Mouse (Mus musculus): ENCODE measurements around the gene Stac2. TPM values are rescaled to one million over a fixed set of nuclear protein-coding genes. Genes with fewer than 3 reads are reported as not detected.

Stac2 gene
- polyA plus RNA-seq, 1 experiment from 2014 or later, result 0.78 TPM

DNA sequence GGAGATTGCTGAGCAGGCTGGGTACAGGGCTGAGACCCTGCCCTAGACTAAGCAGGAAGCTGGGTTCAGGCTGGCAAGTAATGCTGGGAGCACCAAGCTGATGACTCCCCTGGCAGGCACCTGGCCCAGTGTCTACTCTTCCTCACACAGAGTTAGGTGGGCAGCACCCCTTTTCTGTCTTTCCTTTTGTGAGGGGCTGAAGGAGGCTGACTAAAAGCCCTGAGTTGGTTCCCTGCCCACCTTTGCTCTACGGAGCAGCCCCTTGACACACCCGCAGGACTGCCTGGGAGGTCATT is 2.8 kb downstream of the Stac2 start:
- Histone ChIP-seq H3K27ac (no peak overlapping the region), H3K4me3 (no peak overlapping the region), H3K4me2 (no peak overlapping the region), H3K36me3 (no peaks in the 10 kb centered on the region), H3K4me1 (replicated peaks) (peaks cover 41% of the 10 kb centered on the region), H3K27me3 (peaks cover 63% of the 10 kb centered on the region), H3K9ac (no peak overlapping the region), H3K9me3 (replicated peaks) (no peaks in the 10 kb centered on the region)
- WGBS, result 23% methylated on average over 2 of the region's 2 CpGs
- no peak for ATAC-seq (replicated peaks; ENCODE audit: insufficient number of reproducible peaks, insufficient read depth, low FRiP score, low read depth)

DNA sequence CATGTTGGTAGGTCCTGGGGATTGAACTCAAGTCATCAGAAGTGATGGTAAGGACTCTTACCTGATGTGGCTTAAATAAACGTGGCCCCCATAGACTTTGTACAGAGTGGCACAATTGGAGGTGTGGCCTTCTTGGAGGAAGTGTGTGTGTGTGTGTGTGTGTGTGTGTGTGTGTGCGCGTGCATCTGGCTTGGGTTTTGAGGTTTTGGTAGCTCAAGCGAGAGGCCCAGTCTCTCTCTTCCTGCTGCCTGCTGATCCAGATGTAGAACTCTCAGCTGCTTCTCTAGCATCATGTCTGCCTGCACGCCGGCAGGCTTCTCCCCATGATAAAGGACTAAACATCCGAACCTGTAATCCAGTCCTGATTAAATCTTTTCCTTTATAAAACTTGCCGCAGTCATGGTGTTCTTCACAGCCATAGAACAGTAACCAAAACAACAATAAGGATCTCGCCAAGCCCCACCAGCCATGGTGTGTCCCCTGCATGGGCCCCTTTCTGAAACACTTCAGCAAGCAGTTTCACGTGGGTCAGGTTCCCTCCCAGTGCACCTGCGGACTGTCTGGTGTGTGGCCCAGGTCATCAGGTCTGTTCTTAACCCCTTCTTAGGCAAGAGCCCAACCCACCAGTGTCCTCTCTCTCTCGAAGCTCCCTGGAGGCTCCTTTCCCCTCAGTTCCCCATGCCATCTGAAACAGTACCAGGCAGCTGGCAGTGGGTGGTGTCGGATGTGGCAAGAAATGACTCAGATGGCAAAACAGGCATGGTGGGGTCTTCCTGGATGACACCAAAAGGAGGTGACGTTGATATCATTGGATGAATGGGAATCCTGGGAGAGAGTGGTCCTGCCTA is 3.4 kb downstream of the Stac2 start:
- WGBS, result 66% methylated on average over 14 of the region's 14 CpGs
- no peak for ATAC-seq (replicated peaks; ENCODE audit: insufficient number of reproducible peaks, insufficient read depth, low FRiP score, low read depth)
- H3K27me3 ChIP-seq, result peaks cover 57% of the 10 kb centered on the region

DNA sequence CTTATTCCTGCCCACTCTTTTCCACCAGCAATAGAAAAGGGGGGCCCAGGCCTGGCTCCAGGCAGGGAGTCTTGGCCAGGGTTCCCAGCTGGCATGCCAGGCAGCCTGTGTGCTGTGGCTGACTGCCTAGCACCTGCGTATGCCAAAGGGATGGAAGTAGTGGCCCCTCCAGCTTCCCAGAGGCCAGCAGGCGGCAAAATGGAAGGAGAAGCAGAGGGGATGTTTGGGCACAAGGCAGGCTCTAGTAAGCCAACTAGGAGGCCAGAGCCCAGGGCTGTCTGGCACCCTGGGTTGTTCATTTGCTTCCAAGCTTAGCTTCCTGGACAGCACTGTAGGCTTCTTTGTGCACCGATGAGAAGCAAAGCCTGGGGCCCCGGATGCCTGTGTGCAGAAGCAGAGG is 5.5 kb downstream of the Stac2 start:
- Histone ChIP-seq H3K27me3 (peaks cover 39% of the 10 kb centered on the region), H3K9ac (no peak overlapping the region)
- ATAC-seq (replicated peaks; ENCODE audit: insufficient number of reproducible peaks, insufficient read depth, low FRiP score, low read depth), result no peak

More for the DNA sequence above, 3.4 kb downstream of the Stac2 start:
- H3K4me3 ChIP-seq, result no peak overlapping the region
- peaks cover 41% of the 10 kb centered on the region for H3K4me1 ChIP-seq (replicated peaks)
- H3K9ac ChIP-seq, result no peak overlapping the region
- no peaks in the 10 kb centered on the region for H3K36me3 ChIP-seq
- H3K27ac ChIP-seq, result no peak overlapping the region
- no peaks in the 10 kb centered on the region for H3K9me3 ChIP-seq (replicated peaks)
- no peak overlapping the region for H3K4me2 ChIP-seq

DNA sequence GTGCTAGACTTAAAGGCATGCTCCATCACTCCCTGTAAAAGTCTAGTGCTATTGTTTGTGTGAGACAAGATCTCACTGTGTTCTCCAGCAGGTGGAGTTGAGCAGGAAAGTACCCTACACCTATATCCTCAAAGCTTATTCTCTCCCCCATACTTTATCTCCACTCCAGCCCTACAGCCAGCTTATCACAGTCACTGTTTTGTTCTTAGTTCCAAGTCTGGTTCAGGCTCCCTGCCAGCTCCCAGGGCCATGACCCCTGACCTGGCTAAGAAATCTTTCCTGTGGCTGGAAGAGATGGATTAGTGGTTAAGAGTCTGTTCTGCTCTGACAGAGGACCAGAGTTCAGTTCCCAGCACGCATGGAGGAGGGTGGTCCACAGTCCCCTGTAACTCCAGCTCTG is 6.8 kb downstream of the Stac2 start:
- H3K27ac ChIP-seq, result no peak overlapping the region
- no peak for ATAC-seq (replicated peaks; ENCODE audit: insufficient number of reproducible peaks, insufficient read depth, low FRiP score, low read depth)
- H3K4me3 ChIP-seq, result no peak overlapping the region
- H3K9ac ChIP-seq, result no peak overlapping the region
- H3K4me2 ChIP-seq, result no peak overlapping the region
- no peaks in the 10 kb centered on the region for H3K9me3 ChIP-seq (replicated peaks)
- H3K36me3 ChIP-seq, result no peaks in the 10 kb centered on the region
- peaks cover 18% of the 10 kb centered on the region for H3K4me1 ChIP-seq (replicated peaks)
- H3K27me3 ChIP-seq, result peaks cover 26% of the 10 kb centered on the region
- 64% methylated on average over 1 of the region's 1 CpGs for WGBS

More for the DNA sequence above, 5.5 kb downstream of the Stac2 start:
- no peak overlapping the region for H3K4me3 ChIP-seq
- peaks cover 31% of the 10 kb centered on the region for H3K4me1 ChIP-seq (replicated peaks)
- no peak overlapping the region for H3K27ac ChIP-seq
- H3K36me3 ChIP-seq, result no peaks in the 10 kb centered on the region
- no peaks in the 10 kb centered on the region for H3K9me3 ChIP-seq (replicated peaks)
- 66% methylated on average over 4 of the region's 4 CpGs for WGBS
- no peak overlapping the region for H3K4me2 ChIP-seq

DNA sequence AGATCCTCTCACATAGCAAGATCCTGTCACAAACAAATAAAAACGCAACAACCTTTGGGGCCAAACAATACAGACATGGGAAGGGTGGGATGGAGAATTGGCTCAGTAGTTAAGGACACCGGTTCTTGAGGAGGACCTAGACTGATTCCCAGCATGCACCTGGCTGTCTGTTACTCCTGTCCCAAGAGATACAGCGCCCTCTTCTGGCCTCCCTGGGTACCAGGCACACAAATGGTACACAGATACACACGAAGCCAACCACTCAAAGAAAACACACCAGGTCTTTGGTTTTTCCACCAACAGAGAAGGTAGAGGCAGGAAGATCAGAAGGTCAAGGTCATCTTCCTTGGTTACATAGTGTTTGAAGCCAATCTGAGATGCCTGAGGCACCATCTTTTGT is 7.7 kb downstream of the Stac2 start:
- Histone ChIP-seq H3K4me1 (replicated peaks) (peaks cover 10% of the 10 kb centered on the region; the same call in 1 of the 2 replicates), H3K9me3 (replicated peaks) (no peaks in the 10 kb centered on the region), H3K4me3 (no peak overlapping the region), H3K9ac (no peak overlapping the region), H3K27me3 (peaks cover 21% of the 10 kb centered on the region; the same call in 1 of the 2 replicates), H3K4me2 (no peak overlapping the region), H3K27ac (no peak overlapping the region), H3K36me3 (no peaks in the 10 kb centered on the region)
- WGBS, result 74% methylated on average over 4 of the region's 4 CpGs
- ATAC-seq (replicated peaks; ENCODE audit: insufficient number of reproducible peaks, insufficient read depth, low FRiP score, low read depth), result no peak

DNA sequence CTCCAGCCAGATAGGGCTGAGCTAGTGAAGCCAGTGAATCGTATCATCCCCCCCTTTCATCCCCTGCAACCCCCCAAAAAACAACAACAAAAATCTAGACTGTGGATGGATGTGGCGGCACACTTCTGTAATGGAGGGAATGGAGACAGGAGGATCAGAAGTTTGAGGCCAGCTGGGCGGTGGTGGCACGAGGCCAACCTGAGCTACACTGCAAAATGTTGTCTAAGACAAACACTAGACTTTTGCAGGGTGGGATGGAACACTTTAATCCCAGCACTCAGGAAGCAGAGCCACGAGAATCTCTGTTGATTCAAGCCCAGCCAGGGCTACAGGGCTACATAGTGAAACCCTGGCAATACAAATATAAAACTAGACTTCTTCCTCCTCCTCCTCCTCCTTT is 9.2 kb downstream of the Stac2 start:
- Histone ChIP-seq H3K36me3 (no peaks in the 10 kb centered on the region), H3K4me1 (replicated peaks) (peaks cover 5% of the 10 kb centered on the region; the same call in 1 of the 2 replicates), H3K9ac (no peak overlapping the region), H3K4me3 (no peak overlapping the region), H3K27ac (no peak overlapping the region), H3K4me2 (no peak overlapping the region), H3K27me3 (peaks cover 11% of the 10 kb centered on the region; the same call in 1 of the 2 replicates), H3K9me3 (replicated peaks) (no peaks in the 10 kb centered on the region)
- ATAC-seq (replicated peaks; ENCODE audit: insufficient number of reproducible peaks, insufficient read depth, low FRiP score, low read depth), result no peak
- 53% methylated on average over 5 of the region's 5 CpGs for WGBS

DNA sequence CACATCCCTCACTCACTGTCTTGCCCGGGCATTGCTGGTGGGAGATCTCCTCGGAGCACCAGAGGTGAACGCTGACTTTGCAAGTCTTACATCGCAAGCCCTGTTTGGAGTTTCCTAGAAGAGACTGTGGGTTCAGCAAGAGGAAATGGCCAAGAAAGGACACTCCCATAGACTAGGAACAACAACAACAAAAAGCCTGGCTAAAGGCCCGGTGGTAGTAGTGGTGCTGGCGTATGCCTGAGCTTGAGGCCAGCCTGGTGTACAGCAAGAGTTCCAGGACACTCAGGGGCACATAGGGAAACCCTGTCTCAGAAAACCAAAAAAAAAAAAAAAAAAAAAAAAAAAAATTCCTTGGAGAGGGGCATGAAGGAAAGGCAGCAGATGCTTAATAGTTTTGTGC is 10.5 kb downstream of the Stac2 start:
- Histone ChIP-seq H3K4me1 (replicated peaks) (peaks cover 2% of the 10 kb centered on the region; the same call in 1 of the 2 replicates), H3K36me3 (no peaks in the 10 kb centered on the region), H3K27ac (no peak overlapping the region), H3K4me2 (no peak overlapping the region), H3K27me3 (peaks cover 9% of the 10 kb centered on the region; the same call in 1 of the 2 replicates), H3K9ac (no peak overlapping the region), H3K9me3 (replicated peaks) (no peaks in the 10 kb centered on the region), H3K4me3 (no peak overlapping the region)
- ATAC-seq (replicated peaks; ENCODE audit: insufficient number of reproducible peaks, insufficient read depth, low FRiP score, low read depth), result no peak
- WGBS, result 54% methylated on average over 6 of the region's 6 CpGs

DNA sequence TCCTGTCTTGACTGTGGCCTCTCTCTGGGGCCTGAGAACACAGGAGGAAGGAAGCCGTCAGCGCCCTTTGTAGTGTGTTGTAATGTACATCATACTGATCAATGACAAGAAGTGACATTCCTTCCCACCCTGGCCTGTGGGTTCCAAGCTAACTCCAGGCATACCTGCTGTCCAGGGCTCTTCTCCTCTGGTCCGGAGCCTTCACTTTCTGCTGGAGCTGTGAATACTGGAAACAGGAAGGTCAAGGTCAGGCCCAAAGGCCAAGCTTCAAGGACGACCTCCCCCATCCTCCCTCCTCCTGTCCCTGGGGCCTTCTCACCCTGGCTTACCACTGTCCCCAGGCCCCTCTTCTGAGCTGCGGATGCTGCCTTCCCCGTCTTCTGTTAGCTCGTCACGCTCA is 12.3 kb downstream of the Stac2 start:
- WGBS, result 76% methylated on average over 8 of the region's 8 CpGs
- H3K4me2 ChIP-seq, result no peak overlapping the region
- peaks cover 7% of the 10 kb centered on the region for H3K4me1 ChIP-seq (replicated peaks)
- no peak overlapping the region for H3K9ac ChIP-seq
- no peaks in the 10 kb centered on the region for H3K36me3 ChIP-seq
- no peak for ATAC-seq (replicated peaks; ENCODE audit: insufficient number of reproducible peaks, insufficient read depth, low FRiP score, low read depth)
- peaks cover 14% of the 10 kb centered on the region for H3K27me3 ChIP-seq
- no peak overlapping the region for H3K4me3 ChIP-seq
- H3K9me3 ChIP-seq (replicated peaks), result no peaks in the 10 kb centered on the region
- no peak overlapping the region for H3K27ac ChIP-seq

DNA sequence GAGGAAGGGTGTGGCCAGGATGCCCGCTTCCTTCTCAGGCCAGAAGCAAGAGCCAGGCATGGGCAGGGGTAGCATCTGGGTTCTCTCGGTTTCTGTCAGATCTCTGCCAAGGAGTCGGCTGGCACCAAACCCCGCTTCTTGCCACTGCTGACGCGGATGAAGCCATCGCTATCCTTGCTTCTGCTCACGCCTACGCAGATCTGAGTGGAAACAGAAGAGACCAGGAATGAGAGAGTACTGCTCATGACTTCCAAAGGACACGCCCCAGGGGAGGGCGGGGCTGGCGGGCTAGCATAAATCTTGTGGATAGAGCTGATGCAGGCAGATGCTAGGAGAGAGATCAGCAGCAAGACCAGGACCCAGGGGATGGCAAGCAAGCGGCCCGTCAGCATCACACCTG is 15.4 kb downstream of the Stac2 start:
- peaks cover 10% of the 10 kb centered on the region for H3K4me1 ChIP-seq (replicated peaks)
- no peak for ATAC-seq (replicated peaks; ENCODE audit: insufficient number of reproducible peaks, insufficient read depth, low FRiP score, low read depth)
- 60% methylated on average over 14 of the region's 14 CpGs for WGBS

DNA sequence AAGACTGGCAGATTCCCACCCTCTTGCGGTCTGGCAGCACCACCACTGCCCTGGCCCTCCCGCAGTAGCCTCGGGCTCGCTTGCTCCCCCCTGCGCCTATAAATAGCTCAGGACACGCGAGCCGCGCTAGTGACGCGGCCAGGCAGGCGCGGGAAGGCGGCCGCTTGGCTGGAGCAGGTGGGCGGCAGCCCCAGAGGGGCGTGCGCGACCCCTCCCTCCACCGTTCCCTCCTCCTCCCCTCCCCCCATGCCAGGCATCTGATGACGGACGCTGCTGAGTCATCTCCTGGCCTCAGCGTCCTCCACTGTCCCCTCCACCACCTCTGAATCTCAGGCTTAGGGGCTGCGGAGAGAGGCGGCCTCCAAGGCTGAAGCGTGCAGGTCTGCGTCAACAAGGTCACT is 17.3 kb downstream of the Stac2 start:
- ATAC-seq (replicated peaks; ENCODE audit: insufficient number of reproducible peaks, insufficient read depth, low FRiP score, low read depth), result peak; percentile 71
- Histone ChIP-seq H3K4me1 (replicated peaks) (peaks cover 15% of the 10 kb centered on the region), H3K27me3 (peaks cover 17% of the 10 kb centered on the region), H3K27ac (peak overlapping the region; percentile 24; the same call in 1 of the 2 replicates), H3K4me3 (peak overlapping the region; percentile 39), H3K36me3 (peaks cover 3% of the 10 kb centered on the region; the same call in 1 of the 2 replicates), H3K4me2 (peak overlapping the region; percentile 70), H3K9me3 (replicated peaks) (no peaks in the 10 kb centered on the region), H3K9ac (peak overlapping the region; percentile 20; the same call in 1 of the 2 replicates)
- 0% methylated on average over 26 of the region's 27 CpGs for WGBS

More for the DNA sequence above, 15.4 kb downstream of the Stac2 start:
- no peak overlapping the region for H3K4me3 ChIP-seq
- H3K9me3 ChIP-seq (replicated peaks), result no peaks in the 10 kb centered on the region
- no peak overlapping the region for H3K9ac ChIP-seq
- H3K27ac ChIP-seq, result no peak overlapping the region
- no peak overlapping the region for H3K4me2 ChIP-seq
- no peaks in the 10 kb centered on the region for H3K36me3 ChIP-seq
- peaks cover 17% of the 10 kb centered on the region for H3K27me3 ChIP-seq

DNA sequence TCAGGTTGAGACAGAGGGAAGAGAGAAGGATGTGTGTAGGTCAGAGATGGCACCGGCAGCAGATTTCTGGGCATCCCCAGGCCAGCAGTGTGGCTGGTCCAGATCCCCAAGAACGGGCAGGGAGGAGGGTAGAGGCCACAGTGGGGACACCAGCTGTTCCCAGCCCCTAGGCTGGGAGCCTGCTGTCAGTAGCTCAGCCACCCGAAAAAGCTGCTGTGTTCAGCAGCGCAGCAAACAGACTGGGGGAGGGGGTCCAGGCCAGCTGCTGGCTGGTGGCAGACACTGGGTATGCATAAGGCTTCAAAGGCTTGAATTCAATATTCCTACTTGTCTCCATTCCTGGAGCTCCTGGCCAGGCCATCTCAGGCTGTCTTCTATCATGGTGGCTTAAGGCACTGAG is 18.4 kb downstream of the Stac2 start:
- Histone ChIP-seq H3K36me3 (peaks cover 15% of the 10 kb centered on the region), H3K4me2 (no peak overlapping the region), H3K9ac (no peak overlapping the region), H3K4me3 (no peak overlapping the region), H3K9me3 (replicated peaks) (no peaks in the 10 kb centered on the region), H3K27ac (no peak overlapping the region), H3K27me3 (peaks cover 17% of the 10 kb centered on the region), H3K4me1 (replicated peaks) (peaks cover 15% of the 10 kb centered on the region)
- ATAC-seq (replicated peaks; ENCODE audit: insufficient number of reproducible peaks, insufficient read depth, low FRiP score, low read depth), result no peak
- 65% methylated on average over 4 of the region's 4 CpGs for WGBS

DNA sequence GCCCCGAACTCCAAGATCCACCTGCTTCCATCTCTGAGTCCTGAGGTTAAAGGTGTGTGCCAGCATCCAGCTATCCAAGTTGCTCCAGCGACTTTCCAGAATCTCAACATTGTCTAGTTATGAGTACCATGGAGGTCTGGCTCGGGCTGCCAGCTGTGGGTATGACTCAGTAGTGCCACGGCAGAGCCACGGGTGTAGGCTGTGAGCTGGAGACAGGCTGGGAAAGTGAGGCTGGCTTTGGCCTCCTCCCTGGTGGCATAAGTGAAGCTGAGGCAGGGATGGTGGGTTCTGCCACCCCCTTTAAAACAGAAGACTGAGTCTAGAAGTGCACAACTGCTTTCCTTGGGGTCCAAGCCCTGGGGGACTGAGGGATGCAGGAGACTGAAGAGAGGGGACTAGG is 19.2 kb downstream of the Stac2 start:
- H3K4me1 ChIP-seq (replicated peaks), result peaks cover 15% of the 10 kb centered on the region
- peaks cover 17% of the 10 kb centered on the region for H3K27me3 ChIP-seq
- H3K36me3 ChIP-seq, result peaks cover 22% of the 10 kb centered on the region
- H3K4me2 ChIP-seq, result no peak overlapping the region
- H3K4me3 ChIP-seq, result no peak overlapping the region
- H3K9me3 ChIP-seq (replicated peaks), result no peaks in the 10 kb centered on the region
- no peak overlapping the region for H3K9ac ChIP-seq
- 85% methylated on average over 5 of the region's 5 CpGs for WGBS
- no peak overlapping the region for H3K27ac ChIP-seq
- no peak for ATAC-seq (replicated peaks; ENCODE audit: insufficient number of reproducible peaks, insufficient read depth, low FRiP score, low read depth)

Measured in heart, embryonic 15.5 days (tissue).